Mouse (Mus musculus) right cerebral cortex, postnatal 14 days (tissue): Measurements from ENCODE around the gene Hes1.

Source experiments
- DNase-seq: peaks from one replicate; pipeline ENCODE4 v3.0.0; 2022

Gene Hes1

GRCm38 (mm10) chr16:30063984-30064453 is at the start of gene Hes1:
Hes1 (plus strand) TSS chr16:30064384.
- DNase-seq, result peak; percentile 81

- DNase-seq, result no peak
These were observed 48.1 kb upstream of the Hes1 start for GRCm38 (mm10) chr16:30016064-30016463.

DNA sequence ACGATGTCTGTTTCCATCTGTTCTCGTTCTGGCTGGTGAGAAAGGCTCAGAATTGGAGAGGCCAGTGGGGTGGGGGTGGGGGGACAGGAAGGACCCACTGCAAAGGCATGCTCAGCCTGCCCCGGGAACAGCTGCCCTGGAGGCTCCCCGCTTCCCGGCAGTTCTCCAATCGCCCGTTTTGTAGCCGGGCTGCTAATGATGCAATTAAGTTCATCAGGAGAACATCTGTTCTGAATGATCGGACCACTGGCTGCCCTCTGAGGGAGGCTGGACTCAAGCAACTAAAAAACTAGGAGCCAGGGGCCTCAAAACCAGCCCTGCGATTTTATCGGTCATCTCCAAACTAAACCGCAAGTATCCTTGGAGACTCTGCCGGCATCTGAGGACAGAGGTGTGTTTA is 44.1 kb upstream of the Hes1 start:
- no peak for DNase-seq

DNA sequence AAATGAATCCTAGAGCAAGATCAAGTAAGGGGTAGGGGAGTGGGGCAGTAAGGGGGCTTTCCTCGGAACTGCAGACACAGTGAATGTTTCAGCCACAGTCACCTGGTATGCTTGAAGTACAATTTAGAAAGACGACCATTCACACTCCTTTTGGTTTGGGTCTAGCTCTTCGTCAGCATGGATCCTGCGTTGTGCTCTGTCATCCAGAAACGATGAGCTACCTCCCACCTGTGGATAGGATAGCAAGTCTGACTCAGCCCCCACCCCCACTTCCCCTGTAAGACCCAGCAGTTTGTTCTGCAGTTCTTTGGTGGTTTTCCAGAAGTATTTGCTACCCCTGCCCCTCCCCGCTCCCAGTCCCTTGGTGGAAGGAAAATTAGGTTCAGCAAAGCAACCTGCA is 41.8 kb upstream of the Hes1 start:
- DNase-seq, result no peak

GRCm38 (mm10) chr16:30022890-30023797 is 41.0 kb upstream of the Hes1 start:
- DNase-seq, result no peak

GRCm38 (mm10) chr16:30024681-30025262 is 39.4 kb upstream of the Hes1 start:
- no peak for DNase-seq

DNA sequence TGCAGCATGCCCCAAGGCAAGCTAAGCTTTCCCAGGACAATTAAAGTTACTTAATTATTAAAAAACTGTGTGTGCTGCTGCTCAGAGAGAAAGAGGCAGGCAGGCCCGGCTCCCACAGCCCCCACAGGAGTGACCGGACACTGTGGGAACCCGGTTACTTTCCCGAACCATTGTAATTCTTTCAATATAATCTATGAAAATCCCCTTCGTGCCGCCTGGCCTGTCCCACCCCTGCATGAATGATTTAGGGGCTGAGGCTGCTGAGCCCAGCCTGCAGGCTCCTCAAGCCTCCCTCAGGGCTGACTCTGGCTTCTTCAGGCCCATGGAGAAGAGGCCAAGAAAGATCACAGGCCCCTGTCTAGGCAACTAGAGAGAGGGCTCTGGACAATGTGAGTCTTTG is 36.0 kb upstream of the Hes1 start:
- no peak for DNase-seq

DNA sequence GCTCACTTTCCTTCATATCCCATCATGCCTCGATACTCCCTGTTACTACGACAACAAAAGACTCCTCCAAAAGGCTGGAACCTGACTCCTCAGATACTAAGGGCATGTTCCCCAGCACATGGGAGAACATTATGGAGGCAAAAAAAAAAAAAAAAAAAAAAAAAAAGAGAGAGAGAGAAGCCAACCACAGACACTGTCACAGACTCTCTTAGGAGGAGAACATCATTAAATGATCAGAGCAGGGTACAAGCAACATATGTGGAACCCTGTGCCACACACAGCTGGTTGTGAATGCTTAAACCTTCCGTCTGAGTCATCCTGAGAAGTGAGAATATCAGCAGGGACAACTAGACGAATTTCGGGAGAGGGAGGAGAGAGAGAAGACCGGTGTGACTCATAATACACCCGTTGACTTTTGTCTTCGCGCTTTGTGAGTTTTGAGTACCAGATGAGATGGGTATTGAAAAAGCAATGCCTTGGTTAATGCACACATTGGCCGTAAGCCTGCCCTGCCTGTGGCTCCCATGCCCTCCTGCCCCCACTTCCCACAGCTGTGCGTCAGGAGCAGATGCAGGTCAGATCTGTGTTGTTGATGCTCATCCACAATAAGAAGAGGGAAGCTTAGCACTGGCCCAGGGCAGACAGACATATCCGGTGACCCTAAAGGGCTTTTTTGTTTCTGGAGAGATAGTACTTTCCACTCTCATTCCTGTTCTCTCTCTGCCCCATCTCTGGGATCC is 34.8 kb upstream of the Hes1 start:
- no peak for DNase-seq

- DNase-seq, result no peak
These were observed 31.8 kb upstream of the Hes1 start for GRCm38 (mm10) chr16:30032326-30032904.

GRCm38 (mm10) chr16:30033390-30033789 is 30.8 kb upstream of the Hes1 start:
- DNase-seq, result no peak

DNA sequence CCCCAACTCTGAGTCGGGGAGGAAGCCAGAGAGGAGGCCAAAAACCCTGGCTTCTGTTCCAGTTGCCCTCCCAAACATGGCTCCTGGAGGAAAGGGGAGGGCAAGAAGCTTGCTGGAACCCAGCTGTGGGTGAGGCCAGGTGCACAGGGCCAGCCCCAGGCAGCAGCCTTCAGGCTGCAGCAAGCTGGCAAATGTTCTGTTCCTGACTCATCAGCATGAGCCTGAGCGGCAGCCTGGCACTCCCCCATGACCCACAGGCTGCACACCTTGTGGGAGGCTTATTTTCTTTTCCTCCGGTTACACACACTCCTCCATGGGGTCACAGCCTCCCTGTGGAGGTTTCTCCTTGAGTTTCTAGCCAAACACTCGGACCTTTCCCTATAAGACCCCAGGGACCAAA is 30.2 kb upstream of the Hes1 start:
- DNase-seq, result no peak

GRCm38 (mm10) chr16:30034521-30034920 is 29.7 kb upstream of the Hes1 start:
- DNase-seq, result no peak

DNA sequence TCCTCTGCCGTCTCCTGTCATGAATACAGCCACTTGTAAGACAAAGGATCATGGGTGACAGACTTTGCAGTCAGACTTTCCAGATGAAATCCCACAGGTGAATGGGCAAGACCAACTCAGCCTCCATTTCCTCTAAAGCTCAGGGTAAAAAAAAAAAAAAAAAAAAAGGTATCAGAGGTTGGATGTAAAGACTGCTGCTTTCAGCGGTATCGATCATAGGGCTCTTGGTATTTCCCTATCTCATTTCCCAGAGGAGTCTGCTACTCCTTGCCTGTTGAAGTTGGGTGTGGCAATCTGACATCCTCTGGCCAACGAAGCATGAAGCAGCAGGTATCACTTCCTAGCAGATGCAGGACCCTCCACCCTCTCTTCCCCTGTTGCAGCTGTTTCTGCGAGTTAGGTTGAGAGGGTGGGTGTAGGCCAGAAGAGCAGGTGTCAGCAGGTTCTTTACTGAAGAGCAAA is 29.2 kb upstream of the Hes1 start:
- no peak for DNase-seq

DNA sequence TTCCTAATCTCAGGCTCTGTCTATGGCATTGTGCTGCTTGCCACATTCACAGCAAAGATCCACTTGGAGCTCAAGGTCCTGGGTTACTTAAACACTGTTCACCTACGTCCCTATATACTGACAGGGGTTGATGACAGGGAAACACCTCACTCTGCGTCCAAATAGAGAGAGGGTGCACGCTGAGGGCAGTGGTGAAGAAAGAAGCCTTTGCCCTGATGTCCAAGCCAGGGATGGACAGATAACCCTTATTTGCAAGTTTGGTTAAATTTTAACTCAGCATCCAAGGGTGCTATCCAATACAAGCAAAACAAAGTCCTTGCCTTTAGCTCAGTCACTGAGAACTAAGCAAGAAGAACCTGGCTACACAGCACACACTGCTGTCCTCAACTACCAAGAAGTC is 28.1 kb upstream of the Hes1 start:
- DNase-seq, result no peak

DNA sequence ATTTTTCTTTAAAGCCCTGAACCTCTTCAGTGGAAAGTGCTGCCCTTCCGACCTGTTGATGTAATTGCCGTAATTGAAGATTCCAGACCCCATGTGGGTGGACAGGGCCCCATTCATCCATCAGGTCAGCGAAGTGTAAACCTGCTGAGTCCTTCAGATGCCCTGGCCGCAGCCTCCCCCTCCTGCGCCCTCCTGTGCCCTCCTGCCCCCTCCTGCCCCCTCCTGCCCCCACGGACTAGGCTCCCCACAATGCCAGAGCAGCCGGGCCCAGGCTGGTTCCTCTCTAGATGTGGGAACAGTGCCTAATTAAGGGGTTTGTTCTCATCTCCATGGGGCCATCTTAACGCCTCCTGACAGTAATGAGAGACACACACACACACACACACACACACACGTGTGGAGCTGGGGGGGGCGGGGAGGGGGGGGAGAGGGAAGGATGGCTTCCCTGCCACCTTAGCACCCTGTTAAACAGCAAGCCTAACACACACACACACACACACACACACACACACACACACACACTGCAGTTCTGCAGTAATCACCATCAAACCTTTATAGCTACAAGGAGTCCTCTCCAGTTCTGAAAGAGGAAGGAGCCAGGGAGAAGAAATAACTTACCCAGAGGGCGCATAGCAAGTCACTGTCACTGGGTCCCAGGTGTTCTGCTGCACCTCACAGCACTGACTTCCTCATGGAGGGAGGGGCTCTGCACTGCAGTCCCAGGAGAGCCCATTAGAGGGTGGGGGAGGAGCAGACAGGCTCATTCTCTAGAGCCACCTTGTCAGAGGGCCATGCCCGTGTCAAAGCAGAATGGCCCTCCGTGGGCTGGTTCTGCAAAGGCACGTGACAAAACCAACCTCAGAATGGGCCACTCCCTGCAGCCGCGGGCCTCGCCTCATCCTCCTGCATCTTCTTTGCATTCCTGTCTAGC is 25.3 kb upstream of the Hes1 start:
- DNase-seq, result no peak

DNA sequence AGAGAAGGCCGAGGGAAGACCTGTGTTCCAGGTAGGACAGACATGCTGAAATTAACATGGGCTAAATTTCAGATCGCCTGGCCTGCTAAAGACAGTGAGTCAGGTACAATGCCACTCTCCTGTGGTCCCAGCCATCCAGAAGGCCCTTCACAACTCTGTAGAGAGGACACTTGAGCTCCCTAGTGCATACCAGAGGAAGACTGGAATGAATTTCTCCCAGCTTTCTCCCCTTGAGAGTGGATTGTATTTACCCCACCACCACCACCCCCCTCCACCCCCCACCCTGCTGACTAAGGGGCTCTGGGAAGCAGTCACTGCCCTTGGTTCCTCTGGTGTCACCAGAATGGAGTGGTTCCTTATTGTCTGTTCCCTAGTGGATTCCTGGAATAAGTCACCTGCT is 24.3 kb upstream of the Hes1 start:
- no peak for DNase-seq

DNA sequence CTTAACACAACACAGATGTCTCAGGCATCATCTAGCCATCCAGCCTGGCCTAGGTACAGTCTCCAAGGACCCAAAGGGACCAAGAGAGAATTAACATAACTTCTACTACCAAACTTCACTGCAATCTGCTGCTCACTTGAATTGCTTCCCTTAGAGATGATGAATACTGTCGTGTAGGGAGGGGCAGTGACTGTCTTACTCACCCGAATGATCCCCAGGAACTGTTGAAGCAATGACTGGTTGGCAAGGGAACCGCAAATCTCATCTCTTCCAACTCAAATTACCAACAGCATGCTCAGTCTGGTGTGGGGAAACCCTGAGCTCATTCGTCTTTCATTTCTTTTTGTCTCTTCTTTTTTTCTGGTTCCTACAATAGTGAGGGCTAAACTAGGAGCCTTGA is 21.3 kb upstream of the Hes1 start:
- no peak for DNase-seq

DNA sequence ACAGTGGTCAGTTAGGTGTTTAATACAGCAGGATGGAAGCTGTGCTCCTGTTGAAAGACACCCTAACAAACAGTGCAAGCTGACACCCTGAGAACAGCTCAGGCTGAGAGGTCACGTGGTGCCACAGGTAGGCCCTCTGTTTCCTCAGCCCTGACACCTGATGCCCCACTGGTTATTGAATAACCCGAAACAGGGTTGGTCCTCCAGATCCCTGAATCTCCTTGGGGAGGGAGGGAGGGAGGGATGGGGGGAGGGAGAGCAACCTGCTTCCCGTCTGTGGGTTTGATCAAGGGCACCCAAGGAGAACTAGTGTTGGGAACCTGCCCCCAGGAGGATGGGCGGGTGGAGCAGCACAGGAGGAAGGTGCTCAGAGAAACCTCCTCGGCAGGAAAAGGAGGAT is 18.6 kb upstream of the Hes1 start:
- no peak for DNase-seq

DNA sequence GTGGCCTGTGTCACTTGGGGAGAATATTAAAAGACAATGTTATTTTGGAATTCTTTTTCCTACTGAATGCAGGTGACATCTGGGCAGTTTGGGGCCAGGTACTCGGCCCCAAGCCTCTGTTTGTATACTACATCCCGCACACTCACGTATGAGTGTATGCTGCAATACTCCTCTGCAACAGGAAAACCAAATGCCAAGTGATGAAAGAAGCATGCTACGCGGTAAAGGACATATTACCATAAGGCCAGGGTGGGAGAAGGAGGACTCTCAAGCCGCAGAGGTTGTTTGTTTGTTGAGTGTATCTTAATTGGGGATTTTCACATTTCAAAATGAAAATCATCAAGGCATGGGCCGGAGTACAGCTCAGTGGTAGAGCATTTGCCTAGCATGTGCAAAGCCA is 17.2 kb upstream of the Hes1 start:
- DNase-seq, result no peak

- DNase-seq, result no peak
These were observed 16.8 kb upstream of the Hes1 start for GRCm38 (mm10) chr16:30047421-30047831.

GRCm38 (mm10) chr16:30050767-30051490 is 13.3 kb upstream of the Hes1 start:
- no peak for DNase-seq
